Mouse (Mus musculus): ENCODE data around the gene Tmem265.

DNA sequence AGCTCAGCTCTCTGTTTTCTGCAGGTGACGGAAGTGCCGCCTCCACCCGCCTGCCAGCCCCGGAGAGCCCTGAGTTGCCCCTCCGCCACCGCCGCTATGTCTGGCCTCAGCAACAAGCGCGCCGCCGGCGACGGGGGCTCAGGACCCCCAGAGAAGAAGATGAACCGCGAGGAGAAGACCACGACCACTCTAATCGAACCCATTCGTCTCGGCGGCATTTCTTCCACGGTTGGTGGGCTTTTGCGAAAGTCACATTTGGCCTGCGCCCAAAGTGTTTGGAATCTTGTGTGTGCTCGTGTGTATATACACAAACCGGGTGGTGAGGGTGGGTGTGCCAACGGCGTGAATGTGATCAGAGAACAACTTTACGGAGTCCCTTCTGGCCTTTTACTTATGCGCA is 27.7 kb downstream of the Tmem265 start:
- TF ChIP-seq CTCF (IDR thresholded peaks at IDR 0.05; ENCODE audit: borderline replicate concordance, insufficient read depth, low read length) (no peak), POLR2A (IDR thresholded peaks at IDR 0.05; ENCODE audit: low read depth, low read length) (no peak)
